Mouse (Mus musculus) embryo, embryonic 10.5 days (tissue): Measurements from ENCODE around the gene Ptchd3.

Experiments
- DNase-seq: peaks from one replicate; pipeline ENCODE4 v3.0.0-alpha.2; 2015; ENCODE audit warnings: low spot score

Ptchd3 gene

DNA sequence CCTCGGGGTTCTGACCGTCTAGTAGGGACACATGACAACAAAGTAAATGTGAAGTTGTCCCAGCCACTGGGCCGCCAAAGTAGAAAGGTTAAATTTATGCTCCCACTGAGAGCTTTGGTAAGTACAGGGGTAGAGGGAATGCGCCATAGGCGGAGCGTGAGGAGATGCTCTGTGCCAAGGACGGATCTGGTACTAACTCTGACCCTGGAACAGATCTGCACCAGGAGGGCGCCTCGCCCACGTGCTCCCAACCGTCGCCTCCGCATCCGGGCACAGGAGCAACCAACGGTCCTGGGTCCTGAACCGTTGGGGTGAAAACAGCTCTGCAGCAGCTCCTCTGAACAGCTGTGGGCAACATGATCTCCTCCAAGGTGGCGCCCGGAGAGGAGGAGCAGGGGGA lies at the start of gene Ptchd3:
Gene Ptchd3, plus strand, starts transcription at position 301 of the 400 bp plus-strand sequence.
- DNase-seq = no peak

DNA sequence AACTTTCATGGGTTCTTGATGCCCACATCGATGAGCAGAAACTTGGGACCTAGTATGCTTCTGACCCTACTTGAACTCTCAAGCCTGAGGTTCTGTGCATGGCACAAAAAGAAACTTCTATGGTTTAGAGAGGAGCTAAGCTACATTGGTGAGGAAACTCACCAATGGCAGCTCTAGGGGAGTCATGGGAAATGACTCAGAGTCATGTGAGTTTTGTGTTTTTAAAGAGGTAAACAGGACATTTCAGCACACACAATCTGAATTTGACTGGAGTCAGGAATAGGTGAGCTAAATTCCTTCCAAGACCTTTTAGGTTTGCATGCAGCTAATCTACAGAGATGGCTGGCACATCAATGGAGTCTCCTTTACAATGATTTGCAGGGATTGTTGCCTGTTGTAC lies 48.2 kb upstream of the Ptchd3 start:
- DNase-seq = no peak

DNA sequence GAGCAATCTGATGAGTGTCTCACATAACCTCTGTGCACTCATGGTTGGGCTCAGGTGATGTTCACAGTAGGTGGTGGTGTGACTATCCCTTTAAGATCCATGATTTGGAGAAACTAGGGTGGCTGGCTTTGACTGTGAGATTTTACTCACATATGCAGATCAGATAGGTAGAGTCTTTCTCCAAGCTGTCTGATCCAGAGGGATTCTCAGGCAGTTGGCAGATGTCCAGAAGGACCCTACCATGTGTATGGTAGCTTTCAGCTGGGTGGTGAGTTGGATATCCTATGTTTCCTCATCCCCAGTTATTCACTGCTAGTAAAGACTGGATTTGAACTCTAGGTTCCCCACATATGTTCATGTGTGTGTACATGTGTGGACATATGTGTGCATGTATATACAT lies 42.6 kb upstream of the Ptchd3 start:
- DNase-seq = no peak

DNA sequence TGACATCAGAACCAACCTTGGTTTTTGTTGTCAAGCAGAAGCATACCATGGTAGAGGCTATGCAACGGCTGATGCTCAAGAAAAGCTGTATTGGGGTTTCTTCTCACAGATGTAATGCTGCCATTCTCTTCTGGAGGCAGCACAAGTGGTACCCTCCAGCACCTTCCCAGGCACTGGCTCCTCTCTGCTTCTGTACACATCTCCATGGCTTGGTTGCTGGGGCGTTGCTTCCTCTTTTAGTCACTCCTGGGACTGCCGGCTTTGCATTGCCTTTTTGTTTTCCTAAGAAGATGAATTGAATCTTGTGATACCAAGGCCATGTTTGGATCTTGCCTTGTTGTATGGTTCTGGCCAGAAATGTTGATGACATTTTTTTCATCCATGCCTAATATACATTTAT lies 40.5 kb upstream of the Ptchd3 start:
- no peak for DNase-seq

DNA sequence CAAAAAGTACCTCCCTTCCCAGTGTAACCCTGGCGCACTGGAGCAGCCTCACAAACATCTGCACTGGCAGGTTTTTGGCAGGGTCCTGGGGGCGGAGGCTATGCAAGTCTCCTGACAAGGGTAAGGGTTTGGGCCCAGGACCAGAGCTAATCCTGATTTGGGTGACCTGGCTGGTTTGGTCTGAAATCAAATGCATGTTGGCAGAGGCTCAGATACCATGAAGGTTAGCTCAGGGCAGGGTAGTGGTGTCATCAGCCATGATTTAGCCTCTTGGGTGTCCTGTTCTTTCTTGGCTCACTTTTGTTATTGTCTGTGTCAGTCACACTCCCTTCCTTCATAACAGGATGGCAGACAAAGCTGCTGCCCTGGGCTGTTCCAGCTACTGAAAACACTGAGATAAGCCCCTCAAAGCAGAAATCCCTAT lies 39.4 kb upstream of the Ptchd3 start:
- DNase-seq = no peak

DNA sequence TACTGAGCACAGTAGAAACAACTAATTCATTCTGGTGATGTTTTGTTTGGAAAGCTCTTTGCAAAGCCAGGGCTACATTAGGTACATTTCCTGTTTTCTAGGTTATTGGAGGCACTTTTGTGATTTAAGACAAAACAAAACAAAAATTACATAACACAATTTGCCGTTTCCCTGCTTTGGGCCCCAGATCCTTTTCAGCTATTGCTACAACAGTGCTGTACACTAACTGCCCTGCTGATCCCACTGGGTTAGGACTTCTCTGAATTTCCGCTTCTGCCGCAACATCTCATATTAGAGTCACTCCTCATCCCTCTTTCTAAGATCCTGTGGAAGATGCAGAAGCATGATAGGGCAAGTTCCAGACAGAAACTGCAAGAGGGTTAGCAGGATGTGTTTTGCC lies 38.6 kb upstream of the Ptchd3 start:
- DNase-seq = no peak

DNA sequence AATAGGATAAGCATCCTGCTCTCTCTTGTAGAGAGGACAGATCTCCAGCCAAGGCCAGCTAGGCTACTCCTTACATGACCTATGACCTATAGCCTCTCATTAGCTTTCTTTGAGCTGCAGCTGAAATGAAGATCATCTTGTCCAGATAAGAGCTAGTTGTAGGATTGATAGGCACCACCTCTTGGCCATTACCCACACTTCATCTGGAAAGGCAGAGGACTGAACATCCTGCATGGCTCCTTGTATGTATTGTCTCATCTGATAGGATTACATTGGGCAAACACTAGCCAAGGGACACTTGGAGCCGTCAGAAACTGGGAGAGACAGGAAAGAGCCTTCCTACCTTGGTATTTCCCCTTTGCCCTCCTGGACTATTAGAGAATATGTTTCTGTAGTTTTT lies 38.1 kb upstream of the Ptchd3 start:
- no peak for DNase-seq

DNA sequence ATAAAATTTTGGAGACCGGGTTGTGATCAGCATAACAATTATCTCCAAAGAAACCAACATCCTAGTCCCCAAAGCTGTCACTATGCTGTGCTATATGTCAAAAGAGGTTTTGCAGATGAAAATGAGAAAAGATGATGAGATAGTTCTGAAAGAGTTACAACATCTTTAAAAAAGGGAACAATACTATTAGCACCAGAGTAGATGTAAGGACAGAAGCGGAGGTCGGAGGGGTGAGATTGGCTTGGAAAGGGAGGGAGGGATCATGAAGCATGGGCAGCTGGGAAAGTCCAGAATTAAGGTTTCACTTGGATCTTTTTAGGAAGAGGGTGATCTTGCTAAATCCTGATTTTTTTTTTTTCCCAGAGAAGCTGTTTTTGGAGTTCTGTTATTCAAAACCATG lies 36.5 kb upstream of the Ptchd3 start:
- no peak for DNase-seq

DNA sequence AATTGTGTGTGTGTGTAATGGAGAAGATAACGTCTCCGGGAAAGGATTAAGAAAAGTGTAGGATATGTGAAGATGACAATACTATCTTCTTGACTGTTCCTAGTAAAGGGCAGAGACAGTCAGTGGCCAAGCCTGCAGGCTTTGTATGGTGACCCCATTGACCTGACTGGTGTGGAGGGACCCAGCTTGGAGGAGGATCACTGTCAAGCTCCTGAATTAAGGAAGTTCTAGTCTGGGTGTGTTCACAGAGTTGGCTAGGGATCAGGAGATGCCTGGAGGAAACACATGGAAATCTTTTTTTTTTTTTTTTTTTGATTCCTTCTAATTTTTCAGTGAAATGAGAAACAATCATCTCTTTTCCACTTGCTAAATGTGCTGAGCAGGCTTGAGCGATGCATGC lies 35.9 kb upstream of the Ptchd3 start:
- DNase-seq = peak; percentile 14

DNA sequence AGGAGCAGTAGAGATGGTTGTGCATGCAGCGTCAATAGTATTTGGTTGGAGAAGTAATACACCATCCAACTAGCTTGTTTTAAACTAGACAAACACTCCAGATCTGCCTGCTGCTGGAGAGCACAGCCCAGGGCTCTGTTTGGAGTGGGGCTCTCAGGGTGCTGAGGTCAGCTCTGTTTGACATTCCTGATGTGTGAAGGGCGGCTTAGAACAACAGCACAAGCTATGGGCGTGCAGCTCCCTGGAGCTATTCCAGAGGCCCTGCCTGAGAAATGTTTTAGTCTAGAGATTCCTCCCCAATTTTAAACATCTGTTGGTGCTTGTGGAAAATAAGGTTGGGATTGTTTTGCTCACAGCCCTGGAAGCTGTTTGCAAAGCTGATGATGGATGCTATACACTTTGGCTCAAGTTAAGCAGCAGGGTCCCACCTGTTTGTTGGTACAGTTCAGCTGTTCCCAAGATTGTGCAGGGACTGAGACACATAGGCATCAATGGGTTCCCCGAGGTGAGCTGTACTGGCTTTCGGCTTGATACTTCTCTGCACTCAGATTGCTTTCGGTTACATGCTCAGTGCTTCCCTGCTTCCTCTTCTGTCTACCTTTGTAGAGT lies 35.4 kb upstream of the Ptchd3 start:
- DNase-seq = peak; percentile 63

DNA sequence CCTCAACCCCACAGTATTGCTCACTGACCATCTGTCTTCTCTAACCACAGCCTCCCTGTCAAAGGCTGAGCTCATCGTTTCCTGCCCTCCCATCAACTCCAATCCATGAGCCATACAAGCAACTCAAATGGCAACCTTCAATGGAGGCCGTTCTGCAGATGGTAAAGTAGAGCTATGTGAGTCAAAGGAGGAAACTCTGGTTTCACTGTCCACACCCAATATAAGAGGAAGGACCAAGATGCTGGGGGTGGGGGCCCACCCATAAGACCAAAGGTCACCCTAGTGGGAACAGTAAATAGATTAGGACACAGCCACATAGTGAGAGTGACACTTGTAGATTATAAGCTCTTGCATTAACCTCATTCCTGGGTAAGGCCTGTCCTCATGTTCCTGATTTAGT lies 34.1 kb upstream of the Ptchd3 start:
- no peak for DNase-seq

DNA sequence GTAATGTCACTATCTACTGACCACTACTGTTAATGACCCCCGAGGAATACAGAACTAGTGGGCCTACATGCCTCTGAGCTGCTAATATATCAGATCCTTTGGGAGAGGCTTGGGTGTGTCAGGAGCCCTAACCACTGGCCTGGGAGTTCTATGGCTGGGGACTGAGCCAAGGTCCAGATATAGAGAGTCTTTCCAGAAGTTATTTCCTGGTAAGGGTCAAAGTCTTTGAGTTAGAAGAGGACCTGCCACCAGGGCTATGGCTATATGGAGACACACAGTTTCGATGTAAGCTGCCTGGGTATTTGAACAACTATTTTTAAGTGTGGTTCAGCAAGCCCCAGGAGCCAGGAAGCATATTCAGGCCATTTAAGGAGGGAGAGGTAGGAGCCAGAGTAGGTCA lies 31.5 kb upstream of the Ptchd3 start:
- no peak for DNase-seq

DNA sequence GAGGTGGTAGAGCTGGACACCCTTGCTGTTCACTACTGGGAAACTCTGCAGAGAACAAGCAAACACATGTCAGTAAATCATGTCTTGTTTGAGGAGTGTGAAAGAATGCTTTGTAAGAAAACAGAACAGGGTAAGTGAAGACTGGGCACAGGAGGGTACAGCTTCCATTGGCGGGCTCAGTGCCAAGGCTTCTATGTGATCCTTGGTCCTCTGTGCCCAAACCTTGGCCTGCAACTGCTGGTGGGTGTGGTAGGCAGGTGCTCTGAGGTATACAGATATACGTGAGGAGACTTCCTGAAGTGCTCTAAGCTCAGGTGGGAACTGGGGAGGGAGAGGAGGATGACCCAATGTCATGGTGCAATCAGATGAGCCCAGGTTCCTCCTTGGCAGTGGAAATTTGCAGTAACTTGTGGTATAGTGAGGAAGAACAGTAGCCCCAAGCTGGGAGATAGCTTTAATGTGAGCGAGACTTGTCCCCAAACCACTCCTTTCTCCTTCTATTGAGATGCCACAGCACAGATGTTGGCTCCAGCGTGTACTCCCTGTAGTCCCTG lies 30.2 kb upstream of the Ptchd3 start:
- no peak for DNase-seq

DNA sequence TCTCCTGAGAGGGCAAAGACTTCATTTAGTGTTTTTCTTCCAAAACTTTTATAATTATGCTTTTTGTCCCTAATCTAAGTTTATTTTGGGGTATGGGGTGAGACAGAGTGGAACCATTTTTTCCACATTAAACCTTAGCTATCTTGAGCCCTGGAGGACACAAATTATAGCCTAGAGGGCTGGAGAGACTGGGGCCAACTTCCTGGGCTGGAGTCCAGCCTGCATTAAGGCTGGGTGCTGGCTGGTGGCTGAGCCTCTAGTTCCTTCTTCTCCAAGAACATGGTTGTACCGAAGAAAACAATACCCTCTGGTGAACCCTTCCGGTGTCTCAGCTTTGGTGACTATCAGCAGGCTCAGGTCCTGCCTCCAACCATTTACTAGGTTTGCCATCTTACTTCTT lies 27.3 kb upstream of the Ptchd3 start:
- DNase-seq = no peak

DNA sequence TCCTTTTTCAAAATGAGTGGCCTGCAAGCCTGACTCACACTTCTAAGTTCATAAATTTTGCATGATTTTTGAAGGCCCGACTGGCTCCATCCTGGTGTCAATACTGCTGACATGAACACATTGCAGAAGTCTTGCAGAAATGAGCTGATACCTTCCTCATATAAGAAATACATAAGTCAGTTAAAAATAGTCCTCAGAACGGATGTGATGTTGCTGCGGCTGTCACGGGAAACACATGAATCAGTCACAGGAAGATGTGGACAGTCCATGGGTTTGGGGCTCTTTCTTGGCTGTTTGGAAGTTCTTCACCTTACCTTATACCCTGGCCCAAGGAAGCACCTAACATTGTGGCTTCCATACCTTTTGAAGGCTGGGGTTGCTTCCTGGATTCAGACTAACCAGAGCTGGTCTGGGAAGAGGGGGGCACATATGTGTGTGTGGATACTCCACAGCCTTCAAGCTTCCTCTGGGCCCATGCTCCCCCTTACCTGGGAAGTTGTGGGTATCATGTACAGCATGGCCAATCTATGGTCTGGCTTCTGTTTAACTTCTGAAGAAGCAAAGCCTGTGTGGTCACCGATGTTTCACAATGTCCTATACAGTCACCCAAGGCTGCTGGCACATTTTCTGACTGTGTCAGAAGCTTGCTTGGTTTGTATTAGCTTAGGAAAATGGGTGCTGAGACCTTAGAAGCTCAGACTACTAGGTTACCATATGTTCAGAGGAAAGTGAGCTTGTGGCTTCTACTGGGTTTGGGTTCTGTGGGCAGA lies 25.6 kb upstream of the Ptchd3 start:
- DNase-seq = no peak

DNA sequence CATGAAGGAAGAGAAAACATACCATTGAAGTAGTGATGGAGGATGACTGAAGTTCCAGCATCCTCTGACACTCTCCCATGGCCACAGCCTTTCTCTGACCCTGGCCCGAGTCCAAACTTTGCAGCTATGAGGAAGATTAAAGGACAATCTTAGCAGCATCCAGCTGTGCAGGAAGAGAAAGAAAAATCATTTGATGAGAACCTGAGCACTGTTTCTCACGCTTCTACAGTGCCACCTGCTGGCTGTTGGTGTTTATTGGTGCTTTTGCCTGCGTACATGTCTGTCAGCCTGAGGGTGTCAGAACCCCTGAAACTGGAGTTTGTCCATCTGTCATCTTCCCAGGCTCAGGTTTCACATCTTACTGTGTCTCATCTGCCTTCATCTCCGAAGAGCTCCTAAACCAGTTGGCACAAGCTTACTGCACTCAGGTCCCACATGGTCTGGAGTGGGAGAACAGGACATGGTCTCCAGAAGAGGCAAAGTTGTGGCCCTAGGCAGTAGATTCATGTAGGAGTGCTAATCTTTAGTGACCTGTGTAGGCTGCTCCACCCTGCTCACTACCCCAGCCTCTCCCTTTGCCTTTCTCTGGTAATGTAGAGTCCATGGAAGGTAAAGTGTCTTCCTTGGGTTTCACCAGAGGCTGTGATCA lies 21.7 kb upstream of the Ptchd3 start:
- DNase-seq = peak; percentile 93

DNA sequence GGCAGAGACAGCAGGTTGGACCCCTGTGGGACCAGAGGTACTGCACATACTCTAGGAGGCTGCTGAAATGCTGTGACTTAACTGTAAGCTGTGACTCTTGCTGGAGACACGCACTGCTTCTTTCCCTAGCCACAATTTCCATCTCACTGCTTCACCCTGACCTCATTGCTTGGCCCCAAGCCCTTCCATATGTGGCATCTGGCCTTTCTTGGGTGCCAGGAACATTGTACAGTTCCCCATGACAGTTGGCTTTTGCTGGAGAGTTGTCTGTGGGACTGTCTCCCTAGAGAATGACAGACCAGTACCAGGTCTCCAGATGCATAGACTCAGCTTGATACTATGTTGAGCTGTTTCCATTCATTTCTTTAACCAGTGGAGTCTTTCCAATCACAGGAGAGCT lies 21.2 kb upstream of the Ptchd3 start:
- DNase-seq = no peak

DNA sequence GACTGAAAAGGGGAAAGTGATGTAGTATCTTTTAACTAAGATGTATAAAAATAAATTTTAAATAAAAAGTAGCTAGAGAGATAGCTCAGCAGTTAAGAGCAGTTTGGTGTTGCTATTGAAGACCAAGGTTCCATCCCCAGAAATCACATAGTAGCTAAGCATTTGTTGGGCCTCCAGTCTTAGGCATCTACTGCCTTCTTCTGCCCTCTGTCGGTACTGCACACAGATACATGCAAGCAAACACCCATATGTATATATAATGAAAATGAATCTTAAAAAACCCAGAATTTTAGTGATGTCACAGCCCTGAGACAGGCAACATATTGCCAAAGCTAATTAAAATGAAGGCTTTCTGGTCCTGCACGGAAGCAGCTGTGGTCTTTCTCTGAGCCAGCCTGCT lies 15.9 kb downstream of the Ptchd3 start:
- peak; percentile 33 for DNase-seq

DNA sequence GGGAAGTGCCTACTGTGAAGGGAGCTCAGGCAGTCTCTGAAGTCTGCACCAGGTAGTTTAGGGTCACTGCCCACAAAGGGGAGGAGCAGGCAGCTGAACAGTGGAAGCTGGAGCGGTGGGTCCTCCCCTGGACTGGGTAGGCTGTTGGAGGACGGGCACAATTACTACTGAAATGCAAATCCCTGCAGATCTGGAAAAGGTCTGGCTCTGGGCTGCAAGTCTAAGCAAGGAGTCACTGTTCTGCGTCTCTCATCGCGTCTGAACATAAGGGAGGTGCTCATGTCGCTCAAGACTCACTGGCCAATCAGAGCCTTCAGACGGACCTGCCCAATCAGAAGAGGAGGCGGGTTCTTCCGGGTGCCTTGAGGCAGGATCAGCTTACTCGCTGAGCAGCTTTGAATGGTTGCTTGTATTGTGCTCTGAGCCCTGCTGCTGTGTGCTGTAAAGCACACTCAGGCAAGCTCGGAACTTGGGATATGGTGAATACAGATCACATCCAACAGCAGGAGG lies 17.8 kb downstream of the Ptchd3 start:
- peak; percentile 94 for DNase-seq
